Mouse (Mus musculus): Measurements from ENCODE around the gene Dnajb11.

Gene Dnajb11

GRCm38 (mm10) chr16:22857431-22858113 lies at the start of gene Dnajb11, which contains the start of gene Tbccd1:
Gene Dnajb11, plus strand, starts transcription at chr16:22857845.
Gene Tbccd1, minus strand, starts transcription at chr16:22857669.
- DNase-seq (ENCODE audit: low spot score in 2 of 2) = peak; percentile 98 to 99

- DNase-seq (ENCODE audit: low spot score in 2 of 2) = no peak
Measured at GRCm38 (mm10) chr16:22811477-22811876, 46.2 kb upstream of the Dnajb11 start, which contains the start of gene Crygs. Gene Crygs, minus strand, starts transcription at chr16:22811577.

GRCm38 (mm10) chr16:22820731-22821130 lies 36.9 kb upstream of the Dnajb11 start:
- no peak for DNase-seq (ENCODE audit: low spot score in 2 of 2)

GRCm38 (mm10) chr16:22832932-22833525 lies 24.6 kb upstream of the Dnajb11 start:
- DNase-seq (ENCODE audit: low spot score in 2 of 2) = no peak

- DNase-seq (ENCODE audit: low spot score in 2 of 2) = no peak
Measured at GRCm38 (mm10) chr16:22839146-22839857, 18.3 kb upstream of the Dnajb11 start.

- no peak for DNase-seq (ENCODE audit: low spot score in 2 of 2)
Measured at GRCm38 (mm10) chr16:22842871-22843270, 14.8 kb upstream of the Dnajb11 start.

- DNase-seq (ENCODE audit: low spot score in 2 of 2) = peak; percentile 70 to 79
Measured at GRCm38 (mm10) chr16:22844061-22844801, 13.4 kb upstream of the Dnajb11 start.

- DNase-seq (ENCODE audit: low spot score in 2 of 2) = no peak
Measured at GRCm38 (mm10) chr16:22844834-22845233, 12.8 kb upstream of the Dnajb11 start.

GRCm38 (mm10) chr16:22845481-22845880 lies 12.2 kb upstream of the Dnajb11 start:
- DNase-seq (ENCODE audit: low spot score in 2 of 2) = no peak

- DNase-seq (ENCODE audit: low spot score in 2 of 2) = no peak
Measured at GRCm38 (mm10) chr16:22847686-22848085, 10.0 kb upstream of the Dnajb11 start.

GRCm38 (mm10) chr16:22848331-22848730 lies 9.3 kb upstream of the Dnajb11 start:
- DNase-seq (ENCODE audit: low spot score in 2 of 2) = no peak

- DNase-seq (ENCODE audit: low spot score in 2 of 2) = no peak
Measured at GRCm38 (mm10) chr16:22852709-22853108, 4.9 kb upstream of the Dnajb11 start.

- DNase-seq (ENCODE audit: low spot score in 2 of 2) = no peak
Measured at GRCm38 (mm10) chr16:22856773-22857172, 872 bp upstream of the Dnajb11 start.

- DNase-seq (ENCODE audit: low spot score in 2 of 2) = no peak
Measured at GRCm38 (mm10) chr16:22872397-22872796, 14.8 kb downstream of the Dnajb11 start.

- DNase-seq (ENCODE audit: low spot score in 2 of 2) = no peak
Measured at GRCm38 (mm10) chr16:22873369-22873768, 15.7 kb downstream of the Dnajb11 start.

- DNase-seq (ENCODE audit: low spot score in 2 of 2) = no peak
Measured at GRCm38 (mm10) chr16:22876218-22877043, 18.8 kb downstream of the Dnajb11 start.

GRCm38 (mm10) chr16:22877660-22878390 lies 20.2 kb downstream of the Dnajb11 start:
- no peak for DNase-seq (ENCODE audit: low spot score in 2 of 2)

GRCm38 (mm10) chr16:22878716-22879115 lies 21.1 kb downstream of the Dnajb11 start:
- no peak for DNase-seq (ENCODE audit: low spot score in 2 of 2)

GRCm38 (mm10) chr16:22879945-22880595 lies 22.4 kb downstream of the Dnajb11 start:
- no peak for DNase-seq (ENCODE audit: low spot score in 2 of 2)

GRCm38 (mm10) chr16:22880900-22881299 lies 23.3 kb downstream of the Dnajb11 start:
- no peak for DNase-seq (ENCODE audit: low spot score in 2 of 2)
